Mouse (Mus musculus): Measurements from ENCODE around the gene Syngr2.
"Not testable (repeated sequence)": the region's sequence is repeated elsewhere in the genome, so short reads cannot be mapped to it uniquely, and the experiment has no call there.

Syngr2 gene

GRCm38 (mm10) chr11:117813867-117814266 is 4.4 kb downstream of the Syngr2 start:
- DNase-seq, result no peak

DNA sequence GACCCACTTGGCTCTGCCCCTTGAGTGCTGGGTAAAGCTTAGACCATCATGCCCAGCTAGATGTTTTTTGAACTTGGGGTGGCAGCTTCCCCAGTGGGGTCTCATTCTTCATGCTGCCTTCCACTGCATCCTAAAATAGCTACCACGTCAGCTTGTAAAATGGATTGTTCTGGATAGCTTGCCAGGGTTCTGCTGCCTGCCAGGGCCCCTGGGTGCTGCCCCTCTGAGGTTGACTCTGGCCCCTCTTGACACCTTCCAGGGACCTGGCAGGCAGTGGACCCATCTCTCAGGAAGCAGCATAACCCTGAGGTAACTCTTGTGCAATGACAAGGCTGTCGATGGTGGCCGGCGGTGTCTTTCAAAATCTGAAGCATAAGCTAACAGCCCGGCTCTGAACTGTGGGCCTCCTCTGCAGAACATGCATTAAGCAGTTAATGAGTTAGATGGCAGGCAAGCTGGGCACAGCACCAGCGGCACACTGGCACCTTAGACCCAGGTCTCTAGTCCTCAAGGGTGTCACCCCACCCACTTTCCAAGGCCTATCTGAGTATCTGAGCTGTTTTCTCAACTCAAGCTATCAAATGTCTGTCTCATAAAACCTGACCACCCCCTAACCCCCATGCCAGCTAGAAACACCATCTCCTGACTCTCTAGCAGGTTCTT is 5.4 kb downstream of the Syngr2 start:
- no peak for DNase-seq

- DNase-seq, result not testable (repeated sequence)
These were observed 6.4 kb downstream of the Syngr2 start for GRCm38 (mm10) chr11:117815850-117816249.

- DNase-seq, result no peak
These were observed 7.0 kb downstream of the Syngr2 start for GRCm38 (mm10) chr11:117816389-117816996.

DNA sequence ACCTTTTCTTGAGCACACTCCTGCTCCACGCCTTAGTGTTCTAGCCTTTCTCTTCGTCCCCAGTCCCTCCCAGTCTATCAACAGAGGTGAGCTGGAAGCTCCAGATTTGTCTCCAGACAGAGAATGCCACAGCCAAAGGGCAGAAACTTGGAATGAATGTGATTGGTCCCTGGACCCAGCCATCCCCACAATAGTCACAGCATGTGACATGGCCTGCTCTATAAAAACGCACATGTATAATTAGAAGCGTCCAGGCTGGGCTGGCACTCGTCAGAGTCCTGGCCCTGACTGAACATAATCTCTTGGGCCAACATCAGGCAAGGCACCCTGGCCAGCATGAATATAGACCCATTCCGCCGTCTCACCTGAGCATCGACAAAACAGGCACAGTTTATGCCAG is 9.6 kb downstream of the Syngr2 start:
- no peak for DNase-seq

DNA sequence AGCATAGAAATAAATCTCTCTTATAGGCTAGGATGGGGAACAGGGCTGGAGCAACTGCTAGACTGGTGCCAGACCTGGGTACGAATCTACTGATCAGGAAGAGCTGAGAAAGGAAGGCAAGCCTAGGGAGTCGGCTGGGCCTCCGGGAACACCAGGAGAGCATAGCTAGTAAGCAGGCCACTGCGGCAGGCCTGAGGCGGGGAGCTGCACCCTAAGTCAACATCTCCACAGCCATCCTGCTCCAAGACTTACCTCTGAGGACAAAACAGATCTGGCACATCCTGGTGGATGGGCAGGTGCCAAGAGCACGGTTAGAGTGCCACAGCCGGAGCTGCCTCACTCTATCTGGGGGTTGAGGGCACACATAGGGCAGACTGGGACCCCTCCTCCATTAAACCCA is 10.7 kb downstream of the Syngr2 start:
- DNase-seq, result no peak

GRCm38 (mm10) chr11:117821868-117822267 is 12.4 kb downstream of the Syngr2 start:
- no peak for DNase-seq

DNA sequence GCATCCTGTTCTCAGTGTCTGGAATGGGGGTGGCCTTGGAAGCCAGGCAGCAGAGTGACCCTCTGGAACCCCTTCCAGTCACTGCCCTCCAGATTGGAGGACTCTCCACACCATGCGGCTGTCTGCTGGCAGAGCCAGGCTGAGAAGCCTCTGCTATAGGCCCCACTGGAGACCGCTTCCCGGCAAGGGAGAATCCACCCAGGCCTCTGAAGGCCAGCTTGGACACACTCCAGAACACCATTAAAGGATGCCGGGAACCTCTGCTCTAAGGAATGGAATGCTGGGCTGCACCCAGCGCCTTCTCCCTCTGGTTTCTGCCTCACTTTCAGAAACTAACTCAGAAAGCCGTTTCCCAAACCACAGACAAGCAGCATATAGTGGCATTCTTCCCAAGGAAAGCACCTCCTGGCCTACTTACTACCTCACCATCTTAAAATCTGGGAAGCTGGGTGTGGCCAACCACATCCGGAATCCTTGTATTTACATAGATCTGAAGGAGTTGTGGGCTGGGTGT is 13.3 kb downstream of the Syngr2 start:
- DNase-seq, result peak; percentile 57 to 69

GRCm38 (mm10) chr11:117823411-117823810 is 13.9 kb downstream of the Syngr2 start:
- no peak for DNase-seq

DNA sequence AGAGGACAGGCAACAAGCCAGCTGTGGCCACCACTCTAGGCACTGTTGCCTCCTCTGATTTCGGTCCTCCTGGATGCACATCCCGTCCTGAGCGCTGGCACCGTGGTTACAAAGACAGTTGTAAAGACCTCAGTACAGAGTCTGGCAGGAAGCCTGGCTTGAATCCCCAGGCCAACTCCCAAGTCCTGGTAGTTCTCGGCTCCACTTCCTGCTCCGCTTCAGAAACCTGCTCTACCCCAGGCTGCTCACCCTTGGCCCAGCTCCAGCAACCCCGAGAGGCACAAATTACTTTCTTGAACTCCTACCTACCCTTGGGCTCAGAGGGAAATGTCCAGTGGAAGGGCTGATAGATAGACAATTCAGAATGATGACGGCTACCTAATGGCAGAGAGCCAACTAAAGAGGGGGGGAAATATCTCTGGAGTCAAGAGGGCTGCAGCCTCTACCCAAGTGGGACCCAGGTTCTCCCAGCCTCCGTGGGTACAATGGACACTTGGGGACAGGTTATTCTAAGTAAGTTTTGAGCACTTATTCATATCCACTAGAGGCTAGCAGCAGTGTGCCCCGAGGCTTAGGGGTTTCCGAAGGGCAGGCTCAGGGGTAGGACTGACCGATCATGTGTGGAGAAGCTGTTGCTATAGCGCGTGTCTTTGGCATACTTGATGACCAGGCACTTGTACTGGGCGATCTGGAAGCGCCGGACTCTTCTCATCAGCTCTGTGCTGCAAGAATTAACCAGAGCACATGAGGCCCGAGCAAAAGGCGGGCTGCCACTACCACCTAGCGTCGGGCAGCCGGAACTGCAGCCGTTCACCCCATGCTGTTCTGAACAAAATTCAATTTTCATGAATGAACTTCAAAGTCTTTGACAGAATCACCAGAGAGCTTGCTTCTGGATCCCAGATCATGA is 14.8 kb downstream of the Syngr2 start:
- DNase-seq, result peak; percentile 87 to 91

GRCm38 (mm10) chr11:117825333-117826101 is 16.0 kb downstream of the Syngr2 start, which contains the start of the genes Afmid and Tk1:
TSS of gene Afmid (plus strand) at chr11:117825924.
TSS of gene Tk1 (minus strand) at chr11:117826092.
- DNase-seq, result peak; percentile 85 to 91

DNA sequence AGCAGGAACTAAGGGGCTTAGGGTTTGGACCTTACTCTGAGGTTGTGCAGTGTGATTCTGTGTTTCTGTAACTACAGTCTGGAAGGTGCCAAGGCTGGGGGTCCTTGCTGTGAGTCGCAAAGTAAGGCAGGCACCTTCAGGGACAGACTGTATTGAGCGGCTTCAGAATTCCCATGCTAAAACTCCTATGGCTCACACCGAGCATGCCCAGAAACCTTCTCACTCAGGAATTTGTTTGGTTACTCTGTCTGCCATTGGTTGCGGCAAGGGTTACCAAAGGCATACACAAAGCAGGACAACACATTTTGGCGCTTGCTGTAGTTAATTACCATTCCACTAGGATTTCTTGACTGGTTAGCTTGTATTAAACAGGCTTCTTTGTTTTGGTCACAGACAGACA is 16.7 kb downstream of the Syngr2 start:
- no peak for DNase-seq

DNA sequence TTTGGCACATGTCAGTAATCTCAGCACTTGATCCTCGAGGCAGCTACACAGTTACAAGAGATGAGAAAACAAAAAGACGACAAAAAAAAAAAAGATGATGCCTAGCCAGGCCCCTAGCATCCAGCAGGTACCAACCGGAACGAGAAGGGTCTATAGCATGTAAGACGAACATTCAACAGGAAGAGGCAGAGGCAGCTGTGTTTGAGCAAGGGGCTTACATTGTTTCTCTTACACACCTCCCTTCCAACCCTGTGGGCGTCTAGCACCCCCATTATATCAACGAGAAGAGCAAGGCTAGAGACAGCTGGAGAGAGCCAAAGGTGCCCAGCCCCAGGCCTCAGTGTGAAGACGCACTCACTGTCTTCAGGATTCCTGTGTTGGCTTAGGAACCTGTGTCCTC is 17.4 kb downstream of the Syngr2 start:
- DNase-seq, result no peak

- DNase-seq, result no peak
These were observed 17.9 kb downstream of the Syngr2 start for GRCm38 (mm10) chr11:117827386-117827785.

GRCm38 (mm10) chr11:117828149-117828887 is 18.9 kb downstream of the Syngr2 start:
- peak; percentile 60 to 76 for DNase-seq

GRCm38 (mm10) chr11:117828888-117829604 is 19.6 kb downstream of the Syngr2 start:
- peak; percentile 50 to 66 for DNase-seq

DNA sequence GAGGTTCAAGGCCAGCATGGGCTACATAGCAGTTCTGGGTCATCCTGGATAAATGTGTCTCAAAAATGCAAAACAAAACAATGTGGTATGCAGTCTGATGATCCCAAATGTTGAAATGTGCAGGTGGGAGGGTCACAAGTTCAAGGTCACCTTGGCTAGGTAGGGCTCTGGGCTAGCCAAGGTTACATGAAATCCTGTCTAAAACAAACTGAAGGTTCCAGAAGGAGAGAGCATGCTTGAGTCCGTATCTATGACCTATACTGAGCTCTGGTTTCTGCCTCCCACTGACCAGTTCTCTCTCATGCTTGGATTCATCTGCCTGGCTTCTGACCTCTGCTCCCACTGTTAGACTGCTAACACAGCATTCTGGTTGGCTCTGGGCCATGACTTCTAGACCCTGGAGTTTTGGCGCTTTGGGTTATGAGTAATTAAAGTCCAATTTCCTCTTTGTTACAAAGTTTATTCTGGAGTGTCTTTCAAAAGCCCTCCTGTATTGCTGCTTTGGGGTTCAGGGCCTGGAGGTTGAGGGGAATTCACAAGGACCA is 20.3 kb downstream of the Syngr2 start:
- peak; percentile 76 to 85 for DNase-seq

DNA sequence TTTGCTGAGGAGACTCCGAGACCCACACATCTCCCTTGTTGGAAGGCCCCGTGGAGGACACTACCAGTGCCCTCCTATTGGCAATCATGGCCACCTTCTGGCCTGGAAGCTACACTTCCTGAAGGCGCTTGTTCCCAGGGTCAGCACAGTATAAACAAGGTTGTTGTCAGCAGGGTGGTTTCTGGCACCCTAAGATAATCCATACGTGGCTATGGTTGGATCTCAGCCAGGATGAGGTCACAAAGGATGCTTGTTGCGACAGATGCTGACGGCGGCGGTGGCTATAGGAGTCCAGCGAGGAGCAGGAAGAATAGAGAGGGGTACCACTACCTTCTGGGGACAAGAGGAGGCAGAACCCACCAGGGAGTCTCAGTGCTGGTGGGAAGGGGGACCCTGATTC is 20.9 kb downstream of the Syngr2 start:
- no peak for DNase-seq

DNA sequence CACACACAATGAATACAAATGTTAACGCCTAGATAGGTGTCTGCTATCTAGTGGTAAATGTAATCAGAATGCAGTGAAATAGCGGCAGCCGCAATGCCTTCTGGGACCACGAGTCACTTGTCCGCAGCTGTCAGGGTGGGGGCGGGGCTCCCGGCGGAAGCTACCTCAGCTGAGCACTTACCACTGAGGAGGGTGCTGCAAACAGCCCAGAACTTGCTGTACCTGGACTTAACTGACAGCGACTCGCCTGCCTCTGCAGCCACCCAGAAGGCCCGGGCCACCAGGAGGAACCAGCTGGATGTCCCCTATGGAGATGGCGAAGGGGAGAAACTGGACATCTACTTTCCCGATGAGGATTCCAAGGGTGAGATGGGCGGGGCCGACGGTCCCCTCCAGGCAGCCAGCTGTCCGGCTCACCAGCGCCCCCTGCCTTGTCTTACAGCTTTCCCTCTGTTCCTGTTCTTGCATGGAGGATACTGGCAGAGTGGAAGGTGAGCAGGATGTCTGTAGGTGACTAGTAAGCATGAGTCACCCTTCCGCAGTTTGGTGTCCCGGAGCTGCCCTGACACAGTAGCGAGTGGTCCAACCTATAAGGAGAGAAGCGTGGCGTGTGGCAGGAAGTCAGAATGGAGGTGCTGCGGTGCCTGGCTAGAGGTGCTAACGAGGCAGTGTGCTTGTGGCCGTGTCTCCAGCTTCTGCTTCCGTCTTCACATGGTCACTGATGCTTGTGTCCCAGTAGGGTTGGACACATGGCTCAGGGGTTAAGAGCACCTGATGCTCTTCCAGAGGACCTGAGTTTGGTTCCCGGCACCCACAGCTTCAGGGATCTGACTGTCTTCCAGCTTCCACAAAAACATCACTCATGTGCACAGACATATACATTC is 22.9 kb downstream of the Syngr2 start:
- DNase-seq, result peak; percentile 86 to 90

- DNase-seq, result not testable (repeated sequence)
These were observed 24.0 kb downstream of the Syngr2 start for GRCm38 (mm10) chr11:117833509-117833908.

Data from kidney, postnatal 4 days (tissue).